Mouse (Mus musculus): ENCODE data around the gene Mnt. TPM values are rescaled to one million over a fixed set of nuclear protein-coding genes. Genes with fewer than 3 reads are reported as not detected.

Mnt gene
- polyA plus RNA-seq, 1 experiment from 2014 or later: 6.0 TPM

- WGBS: 85% methylated on average over 9 of the region's 9 CpGs
- no peak for ATAC-seq (ENCODE audit: insufficient number of reproducible peaks, insufficient read depth, low FRiP score, low TSS enrichment, low read depth)
Measured at GRCm38 (mm10) chr11:74857756-74858155, 27.0 kb downstream of the Mnt start.

GRCm38 (mm10) chr11:74862129-74862528 is 31.4 kb downstream of the Mnt start:
- H3K4me1 ChIP-seq: no peaks in the 10 kb centered on the region
- no peak for ATAC-seq (ENCODE audit: insufficient number of reproducible peaks, insufficient read depth, low FRiP score, low TSS enrichment, low read depth)
- H3K27ac ChIP-seq: no peak overlapping the region
- 74% methylated on average over 5 of the region's 5 CpGs for WGBS
- no peak overlapping the region for H3K9ac ChIP-seq
- no peak overlapping the region for H3K4me3 ChIP-seq
- no peaks in the 10 kb centered on the region for H3K27me3 ChIP-seq
- no peaks in the 10 kb centered on the region for H3K36me3 ChIP-seq
- no peak overlapping the region for H3K4me2 ChIP-seq
- no peaks in the 10 kb centered on the region for H3K9me3 ChIP-seq

More at GRCm38 (mm10) chr11:74857756-74858155, 27.0 kb downstream of the Mnt start:
- H3K4me2 ChIP-seq: no peak overlapping the region
- H3K4me1 ChIP-seq: no peaks in the 10 kb centered on the region
- H3K36me3 ChIP-seq: 0 out of 2 replicates have a peak, but pooled peaks cover 9% of the 10 kb centered on the region
- no peak overlapping the region for H3K9ac ChIP-seq
- no peak overlapping the region for H3K27ac ChIP-seq
- H3K27me3 ChIP-seq: no peaks in the 10 kb centered on the region
- H3K4me3 ChIP-seq: no peak overlapping the region
- H3K9me3 ChIP-seq: no peaks in the 10 kb centered on the region

- H3K9ac ChIP-seq: peak overlapping the region; percentile 27; the same call in 1 of the 2 replicates
- H3K4me1 ChIP-seq: no peaks in the 10 kb centered on the region
- 21% methylated on average over 11 of the region's 11 CpGs for WGBS
- no peak overlapping the region for H3K4me3 ChIP-seq
- no peak overlapping the region for H3K27ac ChIP-seq
- no peaks in the 10 kb centered on the region for H3K9me3 ChIP-seq
- 0 out of 2 replicates have a peak, but pooled peaks cover 3% of the 10 kb centered on the region for H3K36me3 ChIP-seq
- peak overlapping the region; percentile 7; the same call in 1 of the 2 replicates for H3K4me2 ChIP-seq
- ATAC-seq (ENCODE audit: insufficient number of reproducible peaks, insufficient read depth, low FRiP score, low TSS enrichment, low read depth): no peak
- no peaks in the 10 kb centered on the region for H3K27me3 ChIP-seq
Measured at GRCm38 (mm10) chr11:74863471-74863870, 32.8 kb downstream of the Mnt start.

- ATAC-seq (ENCODE audit: insufficient number of reproducible peaks, insufficient read depth, low FRiP score, low TSS enrichment, low read depth): no peak
- WGBS: 82% methylated on average over 9 of the region's 9 CpGs
- Histone ChIP-seq H3K27ac (no peak overlapping the region), H3K4me3 (no peak overlapping the region), H3K36me3 (0 out of 2 replicates have a peak, but pooled peaks cover 3% of the 10 kb centered on the region), H3K9ac (no peak overlapping the region), H3K4me2 (no peak overlapping the region), H3K9me3 (no peaks in the 10 kb centered on the region), H3K4me1 (no peaks in the 10 kb centered on the region), H3K27me3 (no peaks in the 10 kb centered on the region)
Measured at GRCm38 (mm10) chr11:74864421-74864820, 33.7 kb downstream of the Mnt start.

- 83% methylated on average over 9 of the region's 9 CpGs for WGBS
- H3K27ac ChIP-seq: no peak overlapping the region
- ATAC-seq (ENCODE audit: insufficient number of reproducible peaks, insufficient read depth, low FRiP score, low TSS enrichment, low read depth): no peak
- H3K9me3 ChIP-seq: no peaks in the 10 kb centered on the region
- H3K4me2 ChIP-seq: no peak overlapping the region
- no peak overlapping the region for H3K4me3 ChIP-seq
- no peaks in the 10 kb centered on the region for H3K4me1 ChIP-seq
- no peaks in the 10 kb centered on the region for H3K27me3 ChIP-seq
- 0 out of 2 replicates have a peak, but pooled peaks cover 3% of the 10 kb centered on the region for H3K36me3 ChIP-seq
- no peak overlapping the region for H3K9ac ChIP-seq
Measured at GRCm38 (mm10) chr11:74865252-74865651, 34.5 kb downstream of the Mnt start.

- no peak for ATAC-seq (ENCODE audit: insufficient number of reproducible peaks, insufficient read depth, low FRiP score, low TSS enrichment, low read depth)
Measured at GRCm38 (mm10) chr11:74866640-74867039, 35.9 kb downstream of the Mnt start.

GRCm38 (mm10) chr11:74867181-74867580 is 36.5 kb downstream of the Mnt start:
- H3K27me3 ChIP-seq: no peaks in the 10 kb centered on the region
- H3K9me3 ChIP-seq: no peaks in the 10 kb centered on the region
- H3K4me3 ChIP-seq: no peak overlapping the region
- no peak overlapping the region for H3K9ac ChIP-seq
- WGBS: 92% methylated on average over 2 of the region's 2 CpGs
- no peak overlapping the region for H3K27ac ChIP-seq
- ATAC-seq (ENCODE audit: insufficient number of reproducible peaks, insufficient read depth, low FRiP score, low TSS enrichment, low read depth): no peak
- H3K4me2 ChIP-seq: no peak overlapping the region
- H3K4me1 ChIP-seq: peaks cover 6% of the 10 kb centered on the region
- 0 out of 2 replicates have a peak, but pooled peaks cover 3% of the 10 kb centered on the region for H3K36me3 ChIP-seq

More at GRCm38 (mm10) chr11:74866640-74867039, 35.9 kb downstream of the Mnt start:
- Histone ChIP-seq H3K9me3 (no peaks in the 10 kb centered on the region), H3K27ac (no peak overlapping the region), H3K4me3 (no peak overlapping the region), H3K4me2 (no peak overlapping the region), H3K4me1 (peaks cover 6% of the 10 kb centered on the region), H3K27me3 (no peaks in the 10 kb centered on the region), H3K9ac (no peak overlapping the region), H3K36me3 (0 out of 2 replicates have a peak, but pooled peaks cover 3% of the 10 kb centered on the region)
- WGBS: 72% methylated on average over 4 of the region's 4 CpGs

GRCm38 (mm10) chr11:74868046-74868760 is 37.5 kb downstream of the Mnt start:
- Histone ChIP-seq H3K4me1 (peaks cover 6% of the 10 kb centered on the region), H3K4me2 (no peak overlapping the region), H3K9me3 (no peaks in the 10 kb centered on the region), H3K27ac (no peak overlapping the region), H3K4me3 (no peak overlapping the region), H3K27me3 (no peaks in the 10 kb centered on the region), H3K36me3 (0 out of 2 replicates have a peak, but pooled peaks cover 3% of the 10 kb centered on the region), H3K9ac (no peak overlapping the region)
- WGBS: 87% methylated on average over 13 of the region's 13 CpGs
- ATAC-seq (ENCODE audit: insufficient number of reproducible peaks, insufficient read depth, low FRiP score, low TSS enrichment, low read depth): no peak

- Histone ChIP-seq H3K36me3 (0 out of 2 replicates have a peak, but pooled peaks cover 3% of the 10 kb centered on the region), H3K27ac (no peak overlapping the region), H3K27me3 (no peaks in the 10 kb centered on the region), H3K4me2 (no peak overlapping the region), H3K4me3 (no peak overlapping the region), H3K9me3 (no peaks in the 10 kb centered on the region), H3K4me1 (peaks cover 11% of the 10 kb centered on the region), H3K9ac (no peak overlapping the region)
- no peak for ATAC-seq (ENCODE audit: insufficient number of reproducible peaks, insufficient read depth, low FRiP score, low TSS enrichment, low read depth)
- 91% methylated on average over 6 of the region's 6 CpGs for WGBS
Measured at GRCm38 (mm10) chr11:74869603-74870002, 38.9 kb downstream of the Mnt start.

- Histone ChIP-seq H3K36me3 (0 out of 2 replicates have a peak, but pooled peaks cover 3% of the 10 kb centered on the region), H3K27ac (0 out of 2 replicates have a peak overlapping the region, but pooled peaks have one; percentile 35), H3K4me3 (no peak overlapping the region), H3K9me3 (no peaks in the 10 kb centered on the region), H3K27me3 (no peaks in the 10 kb centered on the region), H3K9ac (no peak overlapping the region), H3K4me1 (peaks cover 17% of the 10 kb centered on the region), H3K4me2 (no peak overlapping the region)
- WGBS: 71% methylated on average over 4 of the region's 4 CpGs
- no peak for ATAC-seq (ENCODE audit: insufficient number of reproducible peaks, insufficient read depth, low FRiP score, low TSS enrichment, low read depth)
Measured at GRCm38 (mm10) chr11:74870544-74870943, 39.8 kb downstream of the Mnt start.

GRCm38 (mm10) chr11:74870991-74871622 is 40.4 kb downstream of the Mnt start:
- Histone ChIP-seq H3K27ac (peak overlapping the region; percentile 35; the same call in 1 of the 2 replicates), H3K4me2 (no peak overlapping the region), H3K4me3 (no peak overlapping the region), H3K9me3 (no peaks in the 10 kb centered on the region), H3K9ac (no peak overlapping the region), H3K36me3 (0 out of 2 replicates have a peak, but pooled peaks cover 3% of the 10 kb centered on the region), H3K27me3 (no peaks in the 10 kb centered on the region), H3K4me1 (peaks cover 17% of the 10 kb centered on the region)
- ATAC-seq (ENCODE audit: insufficient number of reproducible peaks, insufficient read depth, low FRiP score, low TSS enrichment, low read depth): 0 out of 2 replicates have a peak, but pooled peaks have one; percentile 40
- 30% methylated on average over 12 of the region's 12 CpGs for WGBS

Measured in embryonic facial prominence, embryonic 13.5 days (tissue).